Mouse (Mus musculus) bone marrow, adult 2 months (tissue): ENCODE results near the gene Ank2.

ENCODE experiments used
- CTCF ChIP-seq: fragments of 200-500 bp; IDR thresholded peaks from 2 replicates; pipeline ENCODE4 v1.5.1; 2011; ENCODE audit warnings: low read length, control low read depth; ENCODE audit not compliant: control insufficient read depth, insufficient read depth
- POLR2A ChIP-seq: fragments of 200-500 bp; IDR thresholded peaks from 2 replicates; pipeline ENCODE4 v1.6.1; 2011; ENCODE audit warnings: low read depth, mild to moderate bottlenecking, control low read depth, low read length, borderline replicate concordance; ENCODE audit not compliant: control insufficient read depth

DNA sequence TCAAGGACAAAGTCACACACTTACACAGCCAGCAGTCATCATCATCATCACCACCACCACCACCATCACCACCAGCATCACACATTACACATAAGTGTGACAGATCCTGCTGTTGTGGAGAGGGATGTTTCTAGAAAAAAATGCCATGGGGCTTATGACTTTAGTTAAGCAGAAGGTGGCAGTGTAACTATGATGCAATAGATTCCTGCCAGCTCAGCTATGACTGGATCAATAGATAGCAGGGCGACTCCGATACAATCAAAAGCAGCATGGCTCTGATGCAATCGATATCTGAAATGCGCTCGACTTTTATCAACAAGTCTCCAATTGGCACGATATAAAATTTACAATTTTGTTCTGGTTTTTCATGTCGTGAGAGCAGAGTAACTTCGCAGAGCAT, 172.8 kb downstream of the Ank2 start:
- TF ChIP-seq CTCF (no peak), POLR2A (no peak)
